Mouse (Mus musculus): ENCODE measurements around the gene Psmb8. TPM values are rescaled to one million over a fixed set of nuclear protein-coding genes. Genes with fewer than 3 reads are reported as not detected.

Psmb8 gene
- total and polyA plus RNA-seq, 3 experiments, result 133 to 144 TPM; not detected in 1

DNA sequence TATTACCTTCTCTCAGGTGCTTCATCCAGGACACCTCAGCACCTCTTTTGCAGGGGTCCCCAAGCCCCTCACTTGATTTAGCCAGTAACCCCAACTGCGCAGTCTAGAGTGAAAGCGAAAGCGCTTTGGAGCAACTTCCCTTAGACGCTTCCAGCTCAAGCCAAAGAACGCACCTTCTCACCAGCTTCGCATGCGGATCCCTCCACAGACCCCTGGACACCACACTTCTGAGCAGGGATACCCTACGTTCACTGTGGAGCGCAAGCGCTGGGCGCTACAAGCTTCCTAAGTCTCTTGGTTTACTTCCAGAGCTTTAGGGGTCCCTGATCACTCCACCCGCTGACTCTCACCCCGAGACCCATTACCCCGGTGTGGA, 10.6 kb upstream of the Psmb8 start:
- peaks cover 10% of the 10 kb centered on the region for H3K79me2 ChIP-seq (ENCODE audit: control insufficient read depth, insufficient read depth, low read length, poor library complexity)
- H3K9ac ChIP-seq (ENCODE audit: control insufficient read depth, low read depth, low read length, poor library complexity, severe bottlenecking), result peak overlapping the region; percentile 65
- TF ChIP-seq UBTF (IDR thresholded peaks at IDR 0.05; ENCODE audit: borderline replicate concordance, insufficient read depth, low read depth, low read length) (no peak), MAFK (IDR thresholded peaks at IDR 0.05; ENCODE audit: borderline replicate concordance, low read depth, low read length) (no peak), BHLHE40 (IDR thresholded peaks at IDR 0.05; ENCODE audit: borderline replicate concordance, low read depth, low read length) (no peak), POLR2AphosphoS5 (IDR thresholded peaks at IDR 0.05; ENCODE audit: borderline replicate concordance, low read depth, low read length) (no peak), NRF1 (IDR thresholded peaks at IDR 0.05; ENCODE audit: insufficient read depth, low read depth, low read length, poor library complexity, severe bottlenecking) (no peak), POLR2A (IDR thresholded peaks at IDR 0.05; ENCODE audit: control insufficient read depth in 1 of 2, insufficient read depth in 1 of 2, low read depth in 1 of 2, low read length in 2 of 2, poor library complexity in 1 of 2) (peak in 1 of 2 experiments; percentile 55; a peak in 1 of 4 replicates)
- 0 out of 2 replicates have a peak overlapping the region, but pooled peaks have one; percentile 4 for H3K27ac ChIP-seq (ENCODE audit: control insufficient read depth, low read depth, low read length)
- H3K27me3 ChIP-seq (ENCODE audit: control insufficient read depth in 1 of 2, insufficient read depth in 2 of 2, low read length in 2 of 2), result no peaks in the 10 kb centered on the region
- H3K4me3 ChIP-seq (ENCODE audit: control insufficient read depth in 1 of 2, insufficient read depth in 1 of 2, low read depth in 2 of 2, low read length in 2 of 2), result peak overlapping the region; percentile 63 to 83
- no peak for DNase-seq (ENCODE audit: low read depth, low spot score)
- no peaks in the 10 kb centered on the region for H3K9me3 ChIP-seq (replicated peaks; ENCODE audit: insufficient read depth, low read length)
- peaks cover 16 to 30% of the 10 kb centered on the region in 2 experiments for H3K4me1 ChIP-seq (ENCODE audit: control insufficient read depth in 1 of 2, insufficient read depth in 2 of 2, low read length in 2 of 2)
- H3K36me3 ChIP-seq (ENCODE audit: control insufficient read depth in 1 of 2, insufficient read depth in 2 of 2, low read length in 2 of 2), result peaks cover 0 to 8% of the 10 kb centered on the region in 2 experiments; a peak in 3 of 4 replicates

DNA sequence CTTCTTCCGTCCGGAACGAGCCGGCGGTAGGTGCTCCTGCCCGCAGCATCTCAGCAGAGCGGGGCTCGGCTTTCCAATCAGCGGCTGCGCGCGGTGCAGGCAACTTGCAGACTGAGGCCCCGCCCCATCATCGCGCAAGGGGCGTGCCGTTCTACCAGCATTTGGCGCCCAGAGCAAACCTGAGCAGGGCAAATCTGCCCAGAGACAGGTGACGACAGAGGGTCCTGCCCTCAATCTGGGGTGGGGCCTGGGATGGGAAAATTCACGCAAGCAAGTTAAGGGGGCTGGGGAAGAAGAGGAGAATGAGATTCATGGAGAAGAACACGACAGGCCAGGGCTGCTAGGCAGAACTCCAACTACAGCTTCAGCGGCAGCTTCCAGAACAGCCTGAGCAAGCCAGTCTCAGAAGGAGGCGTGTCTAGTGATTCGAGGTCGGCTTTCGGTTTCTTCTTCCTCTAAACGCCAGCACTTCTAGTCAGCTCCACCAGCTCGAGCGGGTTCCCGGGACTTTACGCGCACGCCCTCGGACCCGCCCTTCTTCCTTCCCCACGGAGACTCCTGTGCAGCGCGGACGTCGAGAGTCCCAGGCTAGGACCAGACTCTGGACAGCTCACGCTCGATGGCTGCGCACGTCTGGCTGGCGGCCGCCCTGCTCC, 10.1 kb upstream of the Psmb8 start, which contains the start of the genes Tap1 and Psmb9:
Gene Tap1, plus strand, starts transcription at position 293 of the 656 bp plus-strand sequence.
Gene Psmb9, minus strand, starts transcription at position 504 of the 656 bp plus-strand sequence.
- peaks cover 0 to 8% of the 10 kb centered on the region in 2 experiments; a peak in 3 of 4 replicates for H3K36me3 ChIP-seq (ENCODE audit: control insufficient read depth in 1 of 2, insufficient read depth in 2 of 2, low read length in 2 of 2)
- H3K27me3 ChIP-seq (ENCODE audit: control insufficient read depth in 1 of 2, insufficient read depth in 2 of 2, low read length in 2 of 2), result no peaks in the 10 kb centered on the region
- H3K4me1 ChIP-seq (ENCODE audit: control insufficient read depth in 1 of 2, insufficient read depth in 2 of 2, low read length in 2 of 2), result peaks cover 16 to 30% of the 10 kb centered on the region in 2 experiments
- peak within 1 kb of the TSS; percentile 92 for H3K9ac ChIP-seq (ENCODE audit: control insufficient read depth, low read depth, low read length, poor library complexity, severe bottlenecking)
- H3K9me3 ChIP-seq (replicated peaks; ENCODE audit: insufficient read depth, low read length), result no peaks in the 10 kb centered on the region
- peaks cover 10% of the 10 kb centered on the region for H3K79me2 ChIP-seq (ENCODE audit: control insufficient read depth, insufficient read depth, low read length, poor library complexity)
- peak within 1 kb of the TSS; percentile 79 to 83 for H3K4me3 ChIP-seq (ENCODE audit: control insufficient read depth in 1 of 2, insufficient read depth in 1 of 2, low read depth in 2 of 2, low read length in 2 of 2)
- peak within 1 kb of the TSS; percentile 87 for H3K27ac ChIP-seq (ENCODE audit: control insufficient read depth, low read depth, low read length)
- peak; percentile 98 for DNase-seq (ENCODE audit: low read depth, low spot score)
- TF ChIP-seq ZC3H11A (IDR thresholded peaks at IDR 0.05; ENCODE audit: low read depth, low read length) (no peak), MAZ (IDR thresholded peaks at IDR 0.05; ENCODE audit: low read depth, low read length) (peak; percentile 66; the same call in 1 of the 2 replicates), RAD21 (IDR thresholded peaks at IDR 0.05; ENCODE audit: low read depth, low read length) (no peak), ETS1 (IDR thresholded peaks at IDR 0.05; ENCODE audit: low read depth, low read length) (peak; percentile 58), ZKSCAN1 (IDR thresholded peaks at IDR 0.05; ENCODE audit: low read depth, low read length) (no peak), SMC3 (IDR thresholded peaks at IDR 0.05; ENCODE audit: low read depth, low read length) (no peak), ZMIZ1 (IDR thresholded peaks at IDR 0.05; ENCODE audit: low read depth, low read length) (no peak), SIN3A (IDR thresholded peaks at IDR 0.05; ENCODE audit: low read length) (peak; percentile 64), POLR2A (IDR thresholded peaks at IDR 0.05; ENCODE audit: control insufficient read depth in 1 of 2, insufficient read depth in 1 of 2, low read depth in 1 of 2, low read length in 2 of 2, poor library complexity in 1 of 2) (peak in 1 of 2 experiments; percentile 74; a peak in 2 of 4 replicates), NRF1 (IDR thresholded peaks at IDR 0.05; ENCODE audit: insufficient read depth, low read depth, low read length, poor library complexity, severe bottlenecking) (peak; percentile 73), MXI1 (IDR thresholded peaks at IDR 0.05; ENCODE audit: low read depth, low read length) (peak; percentile 52), RCOR1 (IDR thresholded peaks at IDR 0.05; ENCODE audit: low read depth, low read length) (no peak), MAX (IDR thresholded peaks at IDR 0.05; ENCODE audit: low read length) (peak; percentile 63; the same call in 1 of the 2 replicates), MEF2A (IDR thresholded peaks at IDR 0.05; ENCODE audit: extremely low read depth, insufficient replicate concordance, low read depth, low read length, poor library complexity, severe bottlenecking) (no peak), CTCF (IDR thresholded peaks at IDR 0.05 in 2 of 3, conservative IDR thresholded peaks at IDR 0.05 in 1 of 3; ENCODE audit: control insufficient read depth in 1 of 3, insufficient read depth in 1 of 3, low read depth in 2 of 3, low read length in 3 of 3, poor library complexity in 1 of 3, severe bottlenecking in 1 of 3) (no peak), POLR2AphosphoS2 (IDR thresholded peaks at IDR 0.05; ENCODE audit: low read length) (no peak), CHD2 (IDR thresholded peaks at IDR 0.05; ENCODE audit: low read length) (peak; percentile 87), TCF12 (IDR thresholded peaks at IDR 0.05; ENCODE audit: low read depth, low read length) (peak; percentile 4; the same call in 1 of the 2 replicates), BHLHE40 (IDR thresholded peaks at IDR 0.05; ENCODE audit: borderline replicate concordance, low read depth, low read length) (no peak), E2F4 (IDR thresholded peaks at IDR 0.05; ENCODE audit: borderline replicate concordance, low read depth, low read length) (peak; percentile 76; the same call in 1 of the 2 replicates), TBP (IDR thresholded peaks at IDR 0.05; ENCODE audit: low read depth, low read length) (peak; percentile 26; the same call in 1 of the 2 replicates), NELFE (IDR thresholded peaks at IDR 0.05; ENCODE audit: low read depth, low read length) (peak; percentile 41), HCFC1 (IDR thresholded peaks at IDR 0.05; ENCODE audit: low read depth, low read length) (peak; percentile 63), ZNF384 (IDR thresholded peaks at IDR 0.05; ENCODE audit: low read depth, low read length) (no peak)
